Mouse (Mus musculus): Measurements from ENCODE around the gene Vti1a. TPM values are rescaled to one million over a fixed set of nuclear protein-coding genes. Genes with fewer than 3 reads are reported as not detected.

Vti1a gene
- polyA plus RNA-seq, 1 experiment: not detected

- WGBS: 97% methylated on average over 4 of the region's 4 CpGs
- Histone ChIP-seq H3K4me3 (ENCODE audit: insufficient read depth, low read depth, low read length) (no peak overlapping the region), H3K4me1 (ENCODE audit: control insufficient read depth, insufficient read depth, low read length) (no peaks in the 10 kb centered on the region), H3K27ac (ENCODE audit: insufficient read depth, low read depth, low read length) (no peak overlapping the region)
- TF ChIP-seq POLR2A (IDR thresholded peaks at IDR 0.05; ENCODE audit: insufficient read depth, low read depth, low read length): no peak
- TF ChIP-seq CTCF (IDR thresholded peaks at IDR 0.05; ENCODE audit: insufficient read depth, low read depth, low read length): no peak
Observed at GRCm38 (mm10) chr19:55377465-55377864, 61.4 kb downstream of the Vti1a start.

- Histone ChIP-seq H3K27ac (ENCODE audit: insufficient read depth, low read depth, low read length) (no peak overlapping the region), H3K4me1 (ENCODE audit: control insufficient read depth, insufficient read depth, low read length) (no peaks in the 10 kb centered on the region), H3K4me3 (ENCODE audit: insufficient read depth, low read depth, low read length) (no peak overlapping the region)
- TF ChIP-seq CTCF (IDR thresholded peaks at IDR 0.05; ENCODE audit: insufficient read depth, low read depth, low read length) (no peak), POLR2A (IDR thresholded peaks at IDR 0.05; ENCODE audit: insufficient read depth, low read depth, low read length) (no peak)
- WGBS: 91% methylated on average over 2 of the region's 2 CpGs
Observed at GRCm38 (mm10) chr19:55378884-55379283, 62.8 kb downstream of the Vti1a start.

GRCm38 (mm10) chr19:55380764-55381163, 64.7 kb downstream of the Vti1a start:
- no peak for TF ChIP-seq CTCF (IDR thresholded peaks at IDR 0.05; ENCODE audit: insufficient read depth, low read depth, low read length)
- no peak for TF ChIP-seq POLR2A (IDR thresholded peaks at IDR 0.05; ENCODE audit: insufficient read depth, low read depth, low read length)
- WGBS: 68% methylated on average over 12 of the region's 12 CpGs

DNA sequence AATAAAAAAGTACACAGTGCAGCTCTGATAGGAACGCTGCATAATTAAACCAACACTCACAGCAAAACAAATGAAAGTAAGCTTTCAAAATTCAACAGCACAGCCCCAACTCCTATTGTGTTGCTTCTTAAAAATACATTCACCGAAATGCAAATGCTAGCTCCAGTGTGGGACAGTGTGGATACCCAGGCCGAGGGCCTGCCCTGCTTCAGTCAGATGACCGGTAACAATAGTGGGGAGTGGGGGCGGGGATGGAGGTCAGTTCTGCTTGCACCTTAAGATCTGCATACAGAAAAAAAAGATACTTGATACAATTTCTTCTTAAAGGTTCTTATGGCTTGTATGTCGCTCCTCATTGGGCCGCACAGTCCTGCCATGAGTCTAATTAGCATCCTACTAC, 65.2 kb downstream of the Vti1a start:
- WGBS: 77% methylated on average over 7 of the region's 7 CpGs
- Histone ChIP-seq H3K27ac (ENCODE audit: insufficient read depth, low read depth, low read length) (no peak overlapping the region), H3K4me1 (ENCODE audit: control insufficient read depth, insufficient read depth, low read length) (no peaks in the 10 kb centered on the region), H3K4me3 (ENCODE audit: insufficient read depth, low read depth, low read length) (no peak overlapping the region)
- no peak for TF ChIP-seq POLR2A (IDR thresholded peaks at IDR 0.05; ENCODE audit: insufficient read depth, low read depth, low read length)
- no peak for TF ChIP-seq CTCF (IDR thresholded peaks at IDR 0.05; ENCODE audit: insufficient read depth, low read depth, low read length)

More at GRCm38 (mm10) chr19:55380764-55381163, 64.7 kb downstream of the Vti1a start:
- no peak overlapping the region for H3K4me3 ChIP-seq (ENCODE audit: insufficient read depth, low read depth, low read length)
- no peaks in the 10 kb centered on the region for H3K4me1 ChIP-seq (ENCODE audit: control insufficient read depth, insufficient read depth, low read length)
- no peak overlapping the region for H3K27ac ChIP-seq (ENCODE audit: insufficient read depth, low read depth, low read length)

- no peak overlapping the region for H3K4me3 ChIP-seq (ENCODE audit: insufficient read depth, low read depth, low read length)
- H3K27ac ChIP-seq (ENCODE audit: insufficient read depth, low read depth, low read length): no peak overlapping the region
- TF ChIP-seq POLR2A (IDR thresholded peaks at IDR 0.05; ENCODE audit: insufficient read depth, low read depth, low read length) (no peak), CTCF (IDR thresholded peaks at IDR 0.05; ENCODE audit: insufficient read depth, low read depth, low read length) (no peak)
- WGBS: 92% methylated on average over 7 of the region's 7 CpGs
- no peaks in the 10 kb centered on the region for H3K4me1 ChIP-seq (ENCODE audit: control insufficient read depth, insufficient read depth, low read length)
Observed at GRCm38 (mm10) chr19:55382745-55383144, 66.7 kb downstream of the Vti1a start.

DNA sequence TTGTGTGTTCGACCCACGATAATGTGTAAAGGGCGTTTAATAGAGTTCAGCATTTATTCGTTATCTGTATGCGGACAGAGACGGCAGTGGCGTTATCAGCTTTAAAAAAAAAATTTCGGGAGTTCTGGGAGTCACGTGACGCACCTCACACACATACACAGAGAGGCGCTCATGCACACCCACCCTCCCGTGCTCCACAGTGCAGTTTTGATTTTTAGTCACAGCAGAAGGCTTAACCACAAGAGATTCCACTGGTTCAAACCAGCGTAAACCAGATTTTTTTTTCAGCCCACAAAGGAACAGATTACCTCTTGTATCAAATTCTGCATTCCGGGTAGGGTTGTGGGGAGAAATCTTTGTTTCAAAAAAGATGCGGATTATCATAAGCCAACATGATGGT, 68.5 kb downstream of the Vti1a start:
- Histone ChIP-seq H3K4me3 (ENCODE audit: insufficient read depth, low read depth, low read length) (no peak overlapping the region), H3K27ac (ENCODE audit: insufficient read depth, low read depth, low read length) (no peak overlapping the region), H3K4me1 (ENCODE audit: control insufficient read depth, insufficient read depth, low read length) (no peaks in the 10 kb centered on the region)
- TF ChIP-seq CTCF (IDR thresholded peaks at IDR 0.05; ENCODE audit: insufficient read depth, low read depth, low read length) (no peak), POLR2A (IDR thresholded peaks at IDR 0.05; ENCODE audit: insufficient read depth, low read depth, low read length) (no peak)
- WGBS: 93% methylated on average over 15 of the region's 15 CpGs

GRCm38 (mm10) chr19:55389019-55389418, 72.9 kb downstream of the Vti1a start:
- H3K4me1 ChIP-seq (ENCODE audit: control insufficient read depth, insufficient read depth, low read length): no peaks in the 10 kb centered on the region
- H3K27ac ChIP-seq (ENCODE audit: insufficient read depth, low read depth, low read length): no peak overlapping the region
- no peak overlapping the region for H3K4me3 ChIP-seq (ENCODE audit: insufficient read depth, low read depth, low read length)
- 86% methylated on average over 10 of the region's 10 CpGs for WGBS
- TF ChIP-seq CTCF (IDR thresholded peaks at IDR 0.05; ENCODE audit: insufficient read depth, low read depth, low read length) (no peak), POLR2A (IDR thresholded peaks at IDR 0.05; ENCODE audit: insufficient read depth, low read depth, low read length) (no peak)

GRCm38 (mm10) chr19:55390323-55390722, 74.2 kb downstream of the Vti1a start:
- WGBS: 92% methylated on average over 11 of the region's 11 CpGs
- H3K4me3 ChIP-seq (ENCODE audit: insufficient read depth, low read depth, low read length): no peak overlapping the region
- no peak overlapping the region for H3K27ac ChIP-seq (ENCODE audit: insufficient read depth, low read depth, low read length)
- H3K4me1 ChIP-seq (ENCODE audit: control insufficient read depth, insufficient read depth, low read length): no peaks in the 10 kb centered on the region
- TF ChIP-seq CTCF (IDR thresholded peaks at IDR 0.05; ENCODE audit: insufficient read depth, low read depth, low read length) (no peak), POLR2A (IDR thresholded peaks at IDR 0.05; ENCODE audit: insufficient read depth, low read depth, low read length) (no peak)

GRCm38 (mm10) chr19:55401638-55402037, 85.5 kb downstream of the Vti1a start:
- Histone ChIP-seq H3K4me1 (ENCODE audit: control insufficient read depth, insufficient read depth, low read length) (no peaks in the 10 kb centered on the region), H3K4me3 (ENCODE audit: insufficient read depth, low read depth, low read length) (no peak overlapping the region), H3K27ac (ENCODE audit: insufficient read depth, low read depth, low read length) (no peak overlapping the region)
- no peak for TF ChIP-seq POLR2A (IDR thresholded peaks at IDR 0.05; ENCODE audit: insufficient read depth, low read depth, low read length)
- no peak for TF ChIP-seq CTCF (IDR thresholded peaks at IDR 0.05; ENCODE audit: insufficient read depth, low read depth, low read length)
- WGBS: 94% methylated on average over 11 of the region's 11 CpGs

DNA sequence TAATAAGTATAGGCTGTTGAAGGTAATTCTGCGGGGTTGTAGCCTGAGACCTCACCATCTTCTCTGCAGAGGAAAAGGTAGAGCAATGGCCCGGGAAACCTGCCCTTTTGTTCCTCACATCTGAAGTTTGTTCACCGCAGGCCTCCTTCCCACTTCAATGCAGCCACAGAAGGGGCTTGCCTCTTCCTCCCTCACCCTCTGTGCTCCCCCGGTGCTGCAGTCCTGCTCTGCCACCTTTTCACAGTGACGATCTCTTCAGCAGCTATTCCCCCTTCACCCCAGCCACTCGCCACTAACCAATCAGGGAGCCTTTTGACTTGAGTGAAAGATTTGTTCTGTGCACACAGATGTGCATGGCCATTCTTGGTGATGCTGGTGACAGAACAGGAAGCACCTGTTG, 92.4 kb downstream of the Vti1a start:
- H3K4me1 ChIP-seq (ENCODE audit: control insufficient read depth, insufficient read depth, low read length): no peaks in the 10 kb centered on the region
- no peak overlapping the region for H3K4me3 ChIP-seq (ENCODE audit: insufficient read depth, low read depth, low read length)
- H3K27ac ChIP-seq (ENCODE audit: insufficient read depth, low read depth, low read length): no peak overlapping the region
- TF ChIP-seq CTCF (IDR thresholded peaks at IDR 0.05; ENCODE audit: insufficient read depth, low read depth, low read length): no peak
- TF ChIP-seq POLR2A (IDR thresholded peaks at IDR 0.05; ENCODE audit: insufficient read depth, low read depth, low read length): no peak
- WGBS: 78% methylated on average over 6 of the region's 6 CpGs

Measured in olfactory bulb, adult 2 months (tissue).